Mouse (Mus musculus) lung, postnatal 0 days (tissue): ENCODE data around the gene Irf2. TPM values are rescaled to one million over a fixed set of nuclear protein-coding genes. Genes with fewer than 3 reads are reported as not detected.

ENCODE experiments used
- ATAC-seq: fragments of 200-750 bp; cut with Nextera tagmentation; 2 replicates; pipeline ENCODE4 v1.8.0; 2017; ENCODE audit warnings: moderate library complexity
- DNase-seq: peaks from one replicate; pipeline ENCODE4 v3.0.0-alpha.2; 2016; ENCODE audit warnings: low spot score
- H3K27ac ChIP-seq: fragments of 300-500 bp; sonication (generic); 2 replicates; pipeline ENCODE4 v1.5.1; 2014; ENCODE audit warnings: antibody characterized with exemption, mild to moderate bottlenecking, low read length, mixed read lengths
- H3K27me3 ChIP-seq: fragments of 300-500 bp; sonication (generic); replicated peaks from 2 replicates; pipeline ENCODE4 v1.6.1; 2014; ENCODE audit warnings: low read length, mixed read lengths; ENCODE audit not compliant: insufficient read depth
- H3K36me3 ChIP-seq: fragments of 300-500 bp; sonication (generic); 2 replicates; pipeline ENCODE4 v1.6.1; 2014; ENCODE audit warnings: low read length, mixed read lengths; ENCODE audit not compliant: insufficient read depth
- H3K4me1 ChIP-seq: fragments of 300-500 bp; sonication (generic); 2 replicates; pipeline ENCODE4 v1.6.1; 2014; ENCODE audit warnings: antibody characterized with exemption, low read depth, low read length, mixed read lengths; ENCODE audit not compliant: insufficient read depth
- H3K4me2 ChIP-seq: fragments of 300-500 bp; sonication (generic); replicated peaks from 2 replicates; pipeline ENCODE4 v1.6.1; 2014; ENCODE audit warnings: low read depth, mild to moderate bottlenecking, low read length, moderate library complexity, mixed read lengths
- H3K4me3 ChIP-seq: fragments of 300-500 bp; sonication (generic); 2 replicates; pipeline ENCODE4 v1.5.1; 2014; ENCODE audit warnings: low read depth, low read length
- H3K9ac ChIP-seq: fragments of 300-500 bp; sonication (generic); replicated peaks from 2 replicates; pipeline ENCODE4 v1.6.1; 2014; ENCODE audit warnings: low read depth, mild to moderate bottlenecking
- H3K9me3 ChIP-seq: fragments of 300-500 bp; sonication (generic); 2 replicates; pipeline ENCODE4 v1.6.1; 2016; ENCODE audit warnings: low read length, mixed read lengths
- CTCF ChIP-seq: IDR thresholded peaks from 2 replicates; pipeline ENCODE4 v1.5.1; 2016; ENCODE audit warnings: antibody characterized with exemption, mild to moderate bottlenecking
- EP300 ChIP-seq: IDR thresholded peaks from 2 replicates; pipeline ENCODE4 v1.6.1; 2016; ENCODE audit warnings: antibody characterized with exemption, mild to moderate bottlenecking, control low read depth
- WGBS: fragments of 180-500 bp; shearing (Covaris S2); extraction: QIAGEN DNeasy Blood & Tissue Kit; methylation state at CpG from one replicate; pipeline ENCODE4 v1.1.7; 2014; 5-methylcytosine and 5-hydroxymethylcytosine counted together
- polyA plus RNA-seq: library from polyadenylated mRNA; unstranded; fragments of >200 nt; fragmentation: Nextera tagmentation; extraction: Ambion mirVana; gene quantifications from 2 replicates; pipeline ENCODE4 v1.2.1, GENCODE M21; 2015

The Irf2 gene
- polyA plus RNA-seq, 1 experiment from 2014 or later: 64.9 TPM

GRCm38 (mm10) chr8:46698162-46698561 lies 41.4 kb upstream of the Irf2 start:
- ATAC-seq (no peak), DNase-seq (no peak)
- Histone ChIP-seq H3K9ac (no peak overlapping the region), H3K27ac (no peak overlapping the region), H3K27me3 (no peaks in the 10 kb centered on the region), H3K9me3 (no peaks in the 10 kb centered on the region), H3K36me3 (no peaks in the 10 kb centered on the region), H3K4me1 (no peaks in the 10 kb centered on the region), H3K4me3 (no peak overlapping the region), H3K4me2 (no peak overlapping the region)
- TF ChIP-seq EP300 (no peak), CTCF (no peak)
- 92% methylated on average over 5 of the region's 5 CpGs for WGBS

- TF ChIP-seq CTCF: no peak
- no peak for TF ChIP-seq EP300
- H3K9ac ChIP-seq: no peak overlapping the region
- H3K36me3 ChIP-seq: no peaks in the 10 kb centered on the region
- no peaks in the 10 kb centered on the region for H3K27me3 ChIP-seq
- no peak for ATAC-seq
- H3K4me3 ChIP-seq: no peak overlapping the region
- WGBS: 73% methylated on average over 2 of the region's 2 CpGs
- H3K4me1 ChIP-seq: no peaks in the 10 kb centered on the region
- DNase-seq: no peak
- H3K9me3 ChIP-seq: no peaks in the 10 kb centered on the region
- H3K4me2 ChIP-seq: no peak overlapping the region
- H3K27ac ChIP-seq: no peak overlapping the region
Measured at GRCm38 (mm10) chr8:46705145-46705544, 34.4 kb upstream of the Irf2 start.

GRCm38 (mm10) chr8:46706730-46707129 lies 32.8 kb upstream of the Irf2 start:
- Histone ChIP-seq H3K9ac (no peak overlapping the region), H3K4me3 (no peak overlapping the region), H3K9me3 (no peaks in the 10 kb centered on the region), H3K4me2 (no peak overlapping the region), H3K4me1 (no peaks in the 10 kb centered on the region), H3K36me3 (no peaks in the 10 kb centered on the region), H3K27me3 (no peaks in the 10 kb centered on the region), H3K27ac (no peak overlapping the region)
- ATAC-seq (no peak), DNase-seq (no peak)
- no peak for TF ChIP-seq EP300
- no peak for TF ChIP-seq CTCF
- 46% methylated on average over 5 of the region's 5 CpGs for WGBS

- no peaks in the 10 kb centered on the region for H3K36me3 ChIP-seq
- H3K4me2 ChIP-seq: no peak overlapping the region
- no peak for ATAC-seq
- WGBS: 89% methylated on average over 4 of the region's 4 CpGs
- no peaks in the 10 kb centered on the region for H3K27me3 ChIP-seq
- no peaks in the 10 kb centered on the region for H3K9me3 ChIP-seq
- no peak overlapping the region for H3K27ac ChIP-seq
- no peak overlapping the region for H3K4me3 ChIP-seq
- no peak for DNase-seq
- no peak overlapping the region for H3K9ac ChIP-seq
- no peaks in the 10 kb centered on the region for H3K4me1 ChIP-seq
- TF ChIP-seq CTCF (no peak), EP300 (no peak)
Measured at GRCm38 (mm10) chr8:46709302-46709701, 30.2 kb upstream of the Irf2 start.

- Histone ChIP-seq H3K27me3 (no peaks in the 10 kb centered on the region), H3K27ac (no peak overlapping the region), H3K4me1 (no peaks in the 10 kb centered on the region), H3K9me3 (no peaks in the 10 kb centered on the region), H3K4me3 (no peak overlapping the region), H3K9ac (no peak overlapping the region), H3K4me2 (no peak overlapping the region), H3K36me3 (no peaks in the 10 kb centered on the region)
- ATAC-seq (no peak), DNase-seq (no peak)
- WGBS: 82% methylated on average over 8 of the region's 8 CpGs
- no peak for TF ChIP-seq EP300
- no peak for TF ChIP-seq CTCF
Measured at GRCm38 (mm10) chr8:46710289-46710688, 29.2 kb upstream of the Irf2 start.

GRCm38 (mm10) chr8:46711496-46711895 lies 28.0 kb upstream of the Irf2 start:
- Histone ChIP-seq H3K27ac (no peak overlapping the region), H3K4me3 (no peak overlapping the region), H3K4me2 (no peak overlapping the region), H3K4me1 (no peaks in the 10 kb centered on the region), H3K9me3 (no peaks in the 10 kb centered on the region), H3K27me3 (no peaks in the 10 kb centered on the region), H3K36me3 (no peaks in the 10 kb centered on the region), H3K9ac (no peak overlapping the region)
- no peak for DNase-seq
- TF ChIP-seq CTCF (no peak), EP300 (no peak)
- 50% methylated on average over 2 of the region's 2 CpGs for WGBS
- no peak for ATAC-seq

GRCm38 (mm10) chr8:46713178-46713577 lies 26.4 kb upstream of the Irf2 start:
- TF ChIP-seq CTCF (no peak), EP300 (no peak)
- Histone ChIP-seq H3K4me1 (no peaks in the 10 kb centered on the region), H3K4me3 (no peak overlapping the region), H3K27ac (no peak overlapping the region), H3K4me2 (no peak overlapping the region), H3K27me3 (no peaks in the 10 kb centered on the region), H3K36me3 (no peaks in the 10 kb centered on the region), H3K9ac (no peak overlapping the region), H3K9me3 (no peaks in the 10 kb centered on the region)
- DNase-seq (no peak), ATAC-seq (no peak)
- WGBS: 86% methylated on average over 11 of the region's 11 CpGs
